Mouse (Mus musculus) heart, embryonic 11.5 days (tissue): ENCODE data around the gene Chrd. TPM values are rescaled to one million over a fixed set of nuclear protein-coding genes. Genes with fewer than 3 reads are reported as not detected.
A peak's percentile ranks its signal among the peaks of the same experiment; 100 is the strongest.

ENCODE experiments used
- ATAC-seq: fragments of 200-750 bp; cut with Nextera tagmentation; replicated peaks from 2 replicates; pipeline ENCODE4 v1.8.0; 2017; ENCODE audit warnings: moderate library complexity; ENCODE audit not compliant: insufficient number of reproducible peaks, low FRiP score, low TSS enrichment
- H3K27ac ChIP-seq: fragments of 300-500 bp; sonication (generic); 2 replicates; pipeline ENCODE4 v1.5.1; 2014; ENCODE audit warnings: mild to moderate bottlenecking, low read depth, low read length
- H3K27me3 ChIP-seq: fragments of 300-500 bp; sonication (generic); 2 replicates; pipeline ENCODE4 v1.6.1; 2014; ENCODE audit warnings: mild to moderate bottlenecking, low read length, mixed read lengths; ENCODE audit not compliant: control insufficient read depth, insufficient read depth
- H3K36me3 ChIP-seq: fragments of 300-500 bp; sonication (generic); 2 replicates; pipeline ENCODE4 v1.6.1; 2014; ENCODE audit warnings: mild to moderate bottlenecking, low read length, moderate library complexity, mixed read lengths; ENCODE audit not compliant: control insufficient read depth, insufficient read depth
- H3K4me1 ChIP-seq: fragments of 300-500 bp; sonication (generic); 2 replicates; pipeline ENCODE4 v1.6.1; 2014; ENCODE audit warnings: low read length; ENCODE audit not compliant: control insufficient read depth, insufficient read depth
- H3K4me2 ChIP-seq: fragments of 300-500 bp; sonication (generic); 2 replicates; pipeline ENCODE4 v1.6.1; 2014; ENCODE audit warnings: mild to moderate bottlenecking, moderate library complexity
- H3K4me3 ChIP-seq: fragments of 300-500 bp; sonication (generic); 2 replicates; pipeline ENCODE4 v1.5.1; 2014; ENCODE audit warnings: low read depth, low read length
- H3K9ac ChIP-seq: fragments of 300-500 bp; sonication (generic); 2 replicates; pipeline ENCODE4 v1.6.1; 2014; ENCODE audit warnings: mild to moderate bottlenecking, low read depth, low read length, moderate library complexity
- H3K9me3 ChIP-seq: fragments of 300-500 bp; sonication (generic); replicated peaks from 2 replicates; pipeline ENCODE4 v1.6.1; 2016; ENCODE audit warnings: low read length; ENCODE audit not compliant: control insufficient read depth
- WGBS: fragments of 180-500 bp; shearing (Covaris S2); extraction: QIAGEN DNeasy Blood & Tissue Kit; methylation state at CpG from one replicate; pipeline ENCODE4 v1.1.7; 2014; ENCODE audit not compliant: insufficient replicate concordance; 5-methylcytosine and 5-hydroxymethylcytosine counted together
- polyA plus RNA-seq: library from polyadenylated mRNA; unstranded; fragments of >200 nt; fragmentation: Nextera tagmentation; extraction: Ambion mirVana; gene quantifications from 2 replicates; pipeline ENCODE4 v1.2.1, GENCODE M21; 2014

Chrd gene
- polyA plus RNA-seq, 1 experiment from 2014 or later, result 0.42 TPM

GRCm38 (mm10) chr16:20699266-20699665 lies 33.7 kb upstream of the Chrd start:
- no peak overlapping the region for H3K4me3 ChIP-seq
- peaks cover 21% of the 10 kb centered on the region for H3K4me1 ChIP-seq
- ATAC-seq, result no peak
- H3K4me2 ChIP-seq, result no peak overlapping the region
- 66% methylated on average over 5 of the region's 5 CpGs for WGBS
- no peaks in the 10 kb centered on the region for H3K9me3 ChIP-seq
- no peak overlapping the region for H3K9ac ChIP-seq
- H3K27me3 ChIP-seq, result peaks cover 17% of the 10 kb centered on the region; the same call in 1 of the 2 replicates
- no peak overlapping the region for H3K27ac ChIP-seq
- H3K36me3 ChIP-seq, result no peaks in the 10 kb centered on the region

- H3K4me1 ChIP-seq, result peaks cover 21% of the 10 kb centered on the region
- ATAC-seq, result no peak
- no peak overlapping the region for H3K9ac ChIP-seq
- H3K27ac ChIP-seq, result no peak overlapping the region
- H3K27me3 ChIP-seq, result peaks cover 12% of the 10 kb centered on the region; the same call in 1 of the 2 replicates
- no peaks in the 10 kb centered on the region for H3K36me3 ChIP-seq
- 47% methylated on average over 5 of the region's 5 CpGs for WGBS
- no peak overlapping the region for H3K4me2 ChIP-seq
- no peaks in the 10 kb centered on the region for H3K9me3 ChIP-seq
- H3K4me3 ChIP-seq, result no peak overlapping the region
Measured at GRCm38 (mm10) chr16:20700036-20700435, 32.9 kb upstream of the Chrd start.

GRCm38 (mm10) chr16:20701316-20701715 lies 31.6 kb upstream of the Chrd start:
- Histone ChIP-seq H3K9ac (no peak overlapping the region), H3K4me1 (peaks cover 15% of the 10 kb centered on the region), H3K9me3 (no peaks in the 10 kb centered on the region), H3K36me3 (no peaks in the 10 kb centered on the region), H3K4me2 (no peak overlapping the region), H3K27ac (no peak overlapping the region), H3K4me3 (no peak overlapping the region), H3K27me3 (peaks cover 5% of the 10 kb centered on the region; the same call in 1 of the 2 replicates)
- no peak for ATAC-seq
- 56% methylated on average over 7 of the region's 7 CpGs for WGBS

- no peak overlapping the region for H3K4me3 ChIP-seq
- peaks cover 15% of the 10 kb centered on the region for H3K4me1 ChIP-seq
- no peak overlapping the region for H3K27ac ChIP-seq
- WGBS, result 37% methylated on average over 12 of the region's 12 CpGs
- H3K9ac ChIP-seq, result no peak overlapping the region
- H3K9me3 ChIP-seq, result no peaks in the 10 kb centered on the region
- 0 out of 2 replicates have a peak, but pooled peaks cover 2% of the 10 kb centered on the region for H3K27me3 ChIP-seq
- H3K4me2 ChIP-seq, result peak overlapping the region; percentile 19
- peaks cover 3% of the 10 kb centered on the region; the same call in 1 of the 2 replicates for H3K36me3 ChIP-seq
- ATAC-seq, result 0 out of 2 replicates have a peak, but pooled peaks have one; percentile 20
Measured at GRCm38 (mm10) chr16:20701729-20702521, 31.0 kb upstream of the Chrd start.

- peak; percentile 58; the same call in 1 of the 2 replicates for ATAC-seq
- 5% methylated on average over 8 of the region's 8 CpGs for WGBS
- Histone ChIP-seq H3K4me2 (peak overlapping the region; percentile 34), H3K9ac (no peak overlapping the region), H3K4me3 (no peak overlapping the region), H3K27me3 (0 out of 2 replicates have a peak, but pooled peaks cover 2% of the 10 kb centered on the region), H3K4me1 (peaks cover 15% of the 10 kb centered on the region), H3K9me3 (no peaks in the 10 kb centered on the region), H3K27ac (no peak overlapping the region), H3K36me3 (peaks cover 4% of the 10 kb centered on the region; the same call in 1 of the 2 replicates)
Measured at GRCm38 (mm10) chr16:20702522-20702893, 30.4 kb upstream of the Chrd start.

- H3K36me3 ChIP-seq, result peaks cover 4% of the 10 kb centered on the region; the same call in 1 of the 2 replicates
- no peak overlapping the region for H3K4me2 ChIP-seq
- no peaks in the 10 kb centered on the region for H3K9me3 ChIP-seq
- ATAC-seq, result no peak
- no peak overlapping the region for H3K9ac ChIP-seq
- peaks cover 15% of the 10 kb centered on the region for H3K4me1 ChIP-seq
- no peak overlapping the region for H3K27ac ChIP-seq
- WGBS, result 93% methylated on average over 10 of the region's 10 CpGs
- H3K27me3 ChIP-seq, result 0 out of 2 replicates have a peak, but pooled peaks cover 2% of the 10 kb centered on the region
- no peak overlapping the region for H3K4me3 ChIP-seq
Measured at GRCm38 (mm10) chr16:20703071-20703470, 29.9 kb upstream of the Chrd start.

GRCm38 (mm10) chr16:20703699-20704400 lies 29.1 kb upstream of the Chrd start:
- H3K4me3 ChIP-seq, result no peak overlapping the region
- H3K27me3 ChIP-seq, result 0 out of 2 replicates have a peak, but pooled peaks cover 2% of the 10 kb centered on the region
- peaks cover 4% of the 10 kb centered on the region; the same call in 1 of the 2 replicates for H3K36me3 ChIP-seq
- H3K4me1 ChIP-seq, result peaks cover 15% of the 10 kb centered on the region
- ATAC-seq, result no peak
- H3K9ac ChIP-seq, result no peak overlapping the region
- H3K4me2 ChIP-seq, result no peak overlapping the region
- no peaks in the 10 kb centered on the region for H3K9me3 ChIP-seq
- 74% methylated on average over 6 of the region's 6 CpGs for WGBS
- no peak overlapping the region for H3K27ac ChIP-seq

- Histone ChIP-seq H3K36me3 (peaks cover 4% of the 10 kb centered on the region; the same call in 1 of the 2 replicates), H3K27ac (no peak overlapping the region), H3K4me3 (no peak overlapping the region), H3K4me2 (no peak overlapping the region), H3K9me3 (no peaks in the 10 kb centered on the region), H3K9ac (no peak overlapping the region), H3K4me1 (peaks cover 15% of the 10 kb centered on the region), H3K27me3 (no peaks in the 10 kb centered on the region)
- WGBS, result 77% methylated on average over 3 of the region's 3 CpGs
- ATAC-seq, result no peak
Measured at GRCm38 (mm10) chr16:20705786-20706185, 27.1 kb upstream of the Chrd start.
